Mouse (Mus musculus) MEL (cell line): ENCODE measurements around the gene Rae1.

Experiments used
- CHD1 ChIP-seq: IDR thresholded peaks from 2 replicates; pipeline ENCODE4 v1.6.1; 2012; ENCODE audit warnings: low read depth, mild to moderate bottlenecking, inconsistent platforms, low read length, improper control_type of control experiment
- CTCF ChIP-seq, 3 experiments: IDR thresholded peaks in 2 of 3; conservative IDR thresholded peaks in 1 of 3; 2 replicates each; pipeline ENCODE4 v1.5.1; 2011 to 2012; ENCODE audit warnings: low read length in 3 of 3, low read depth in 2 of 3, mild to moderate bottlenecking in 2 of 3, improper control_type of control experiment in 1 of 3, inconsistent platforms in 1 of 3, mixed read lengths in 1 of 3, moderate library complexity in 1 of 3; ENCODE audit not compliant: control insufficient read depth in 1 of 3, insufficient read depth in 1 of 3, poor library complexity in 1 of 3, severe bottlenecking in 1 of 3
- EP300 ChIP-seq, 2 experiments: IDR thresholded peaks; 2 replicates each; pipeline ENCODE4 v1.6.1; 2011; ENCODE audit warnings: improper control_type of control experiment in 2 of 2, low read length in 2 of 2, low read depth in 1 of 2, mild to moderate bottlenecking in 1 of 2
- GABPA ChIP-seq: IDR thresholded peaks from 2 replicates; pipeline ENCODE4 v1.6.1; 2012; ENCODE audit warnings: low read depth, mild to moderate bottlenecking, inconsistent platforms, low read length, improper control_type of control experiment, moderate library complexity
- MXI1 ChIP-seq: IDR thresholded peaks from 2 replicates; pipeline ENCODE4 v1.6.1; 2011; ENCODE audit warnings: mild to moderate bottlenecking, low read depth, low read length, improper control_type of control experiment
- NRF1 ChIP-seq: IDR thresholded peaks from 2 replicates; pipeline ENCODE4 v1.6.1; 2014; ENCODE audit warnings: low read depth, mild to moderate bottlenecking, inconsistent platforms, low read length, improper control_type of control experiment, moderate library complexity; ENCODE audit not compliant: poor library complexity, insufficient read depth, severe bottlenecking
- POLR2A ChIP-seq, 2 experiments: IDR thresholded peaks; 2 replicates each; pipeline ENCODE4 v1.6.1; 2011 to 2012; ENCODE audit warnings: low read length in 2 of 2, mild to moderate bottlenecking in 2 of 2, control low read depth in 1 of 2, improper control_type of control experiment in 1 of 2, low read depth in 1 of 2, moderate library complexity in 1 of 2; ENCODE audit not compliant: control insufficient read depth in 1 of 2, insufficient read depth in 1 of 2, poor library complexity in 1 of 2
- RCOR1 ChIP-seq: IDR thresholded peaks from 2 replicates; pipeline ENCODE4 v1.6.1; 2012; ENCODE audit warnings: low read depth, mild to moderate bottlenecking, inconsistent platforms, low read length, improper control_type of control experiment
- ZMIZ1 ChIP-seq: IDR thresholded peaks from 2 replicates; pipeline ENCODE4 v1.6.1; 2012; ENCODE audit warnings: low read depth, mild to moderate bottlenecking, inconsistent platforms, low read length, improper control_type of control experiment, moderate library complexity
- ZNF384 ChIP-seq: IDR thresholded peaks from 2 replicates; pipeline ENCODE4 v1.6.1; 2012; ENCODE audit warnings: low read depth, mild to moderate bottlenecking, inconsistent platforms, low read length, improper control_type of control experiment

GRCm38 (mm10) chr2:173056882-173057315 is 57.0 kb downstream of the Rae1 start:
- TF ChIP-seq EP300 (IDR thresholded peaks at IDR 0.05; ENCODE audit: low read depth in 1 of 2, low read length in 2 of 2) (no peak), CTCF (IDR thresholded peaks at IDR 0.05 in 2 of 3, conservative IDR thresholded peaks at IDR 0.05 in 1 of 3; ENCODE audit: control insufficient read depth in 1 of 3, insufficient read depth in 1 of 3, low read depth in 2 of 3, low read length in 3 of 3, poor library complexity in 1 of 3, severe bottlenecking in 1 of 3) (no peak), RCOR1 (no peak), CHD1 (no peak), MXI1 (no peak), ZMIZ1 (no peak), ZNF384 (no peak), POLR2A (IDR thresholded peaks at IDR 0.05; ENCODE audit: control insufficient read depth in 1 of 2, insufficient read depth in 1 of 2, low read depth in 1 of 2, low read length in 2 of 2, poor library complexity in 1 of 2) (no peak), GABPA (no peak), NRF1 (no peak)
